ENCODE assay signal across 8 mouse cellular contexts in genomic region chr13:55444937-55445315, GRCm38 (mm10). TPM values are rescaled to one million over a fixed set of nuclear protein-coding genes. Genes with fewer than 3 reads are reported as not detected.
DNase-seq lines count a peak whose midpoint lies in the region; ATAC-seq and TF ChIP-seq lines count a peak whose summit lies in the region.

Grk6 (plus strand) TSS chr13:55445072.

- peak within 1 kb of the TSS; percentile 94 for H3K27ac ChIP-seq in CH12.LX (ENCODE audit: insufficient read depth, low read depth)
- peak within 1 kb of the TSS; percentile 87 for H3K27ac ChIP-seq in forebrain, embryonic 11.5 days (ENCODE audit: low read depth, low read length)
- peak within 1 kb of the TSS; percentile 97 for H3K27ac ChIP-seq in heart, embryonic 16.5 days (ENCODE audit: low read length)
- peak within 1 kb of the TSS; percentile 97 for H3K27ac ChIP-seq in liver, embryonic 15.5 days (replicated peaks)
- peak within 1 kb of the TSS; percentile 84 for H3K27ac ChIP-seq in neural tube, embryonic 12.5 days

- H3K4me1 ChIP-seq in CH12.LX (ENCODE audit: control insufficient read depth in 1 of 2, insufficient read depth in 2 of 2), result peaks cover 24 to 43% of the 10 kb centered on the region in 2 experiments
- peaks cover 8% of the 10 kb centered on the region; the same call in 1 of the 2 replicates for H3K4me1 ChIP-seq in forebrain, embryonic 11.5 days (replicated peaks; ENCODE audit: control insufficient read depth, insufficient read depth, low read length)
- H3K4me1 ChIP-seq in heart, embryonic 16.5 days (ENCODE audit: control insufficient read depth, insufficient read depth, low read length), result peaks cover 39% of the 10 kb centered on the region
- H3K4me1 ChIP-seq in liver, embryonic 15.5 days (replicated peaks), result peaks cover 55% of the 10 kb centered on the region
- peaks cover 29% of the 10 kb centered on the region for H3K4me1 ChIP-seq in neural tube, embryonic 12.5 days

- in situ Hi-C loops in CH12.LX (cut with MboI; ENCODE audit: low pct_ligation_motif_present, low pct_unique_long_range_greater_than_20kb, low sequenced_read_pairs), result no loop called here

- peak within 1 kb of the TSS; percentile 98 for H3K9ac ChIP-seq in CH12.LX (ENCODE audit: insufficient read depth, low read depth)
- H3K9ac ChIP-seq in forebrain, embryonic 11.5 days (ENCODE audit: low read length), result peak within 1 kb of the TSS; percentile 94
- peak within 1 kb of the TSS; percentile 97 for H3K9ac ChIP-seq in heart, embryonic 16.5 days (ENCODE audit: low read length)
- H3K9ac ChIP-seq in liver, embryonic 15.5 days, result peak within 1 kb of the TSS; percentile 96
- H3K9ac ChIP-seq in neural tube, embryonic 12.5 days, result peak within 1 kb of the TSS; percentile 96

- no peaks in the 10 kb centered on the region for H3K9me3 ChIP-seq in CH12.LX (replicated peaks; ENCODE audit: low read length)
- no peaks in the 10 kb centered on the region for H3K9me3 ChIP-seq in forebrain, embryonic 11.5 days (ENCODE audit: control insufficient read depth, low read length)
- H3K9me3 ChIP-seq in heart, embryonic 16.5 days (replicated peaks; ENCODE audit: control insufficient read depth, low read length), result no peaks in the 10 kb centered on the region
- no peaks in the 10 kb centered on the region for H3K9me3 ChIP-seq in liver, embryonic 15.5 days (replicated peaks)
- H3K9me3 ChIP-seq in neural tube, embryonic 12.5 days, result no peaks in the 10 kb centered on the region

- no peaks in the 10 kb centered on the region for H3K27me3 ChIP-seq in CH12.LX (replicated peaks)
- no peaks in the 10 kb centered on the region for H3K27me3 ChIP-seq in forebrain, embryonic 11.5 days (ENCODE audit: control insufficient read depth, insufficient read depth, low read length)
- H3K27me3 ChIP-seq in heart, embryonic 16.5 days (ENCODE audit: control insufficient read depth, insufficient read depth, low read length), result no peaks in the 10 kb centered on the region
- H3K27me3 ChIP-seq in liver, embryonic 15.5 days, result no peaks in the 10 kb centered on the region
- H3K27me3 ChIP-seq in neural tube, embryonic 12.5 days (replicated peaks), result no peaks in the 10 kb centered on the region

- TF ChIP-seq POLR2A in CH12.LX (IDR thresholded peaks at IDR 0.05; ENCODE audit: low read depth, low read length), result no peak

- WGBS in forebrain, embryonic 11.5 days, result under 1% methylated on average over 35 of the region's 35 CpGs
- under 1% methylated on average over 35 of the region's 35 CpGs for WGBS in heart, embryonic 16.5 days
- WGBS in liver, embryonic 15.5 days (ENCODE audit: insufficient replicate concordance), result 1% methylated on average over 35 of the region's 35 CpGs
- WGBS in neural tube, embryonic 12.5 days, result under 1% methylated on average over 35 of the region's 35 CpGs

- DNase-seq in CH12.LX (ENCODE audit: extremely low read depth), result peak; percentile 99
- DNase-seq in c-Kit-positive CD71-positive TER-119-negative erythroid progenitor cells, embryonic 14.5 days (ENCODE audit: low read depth), result peak; percentile 98
- peak; percentile 99 for DNase-seq in forebrain, embryonic 11.5 days (ENCODE audit: low spot score)
- peak; percentile 99 to 100 for DNase-seq in kidney, postnatal 36 days
- peak; percentile 100 for DNase-seq in telencephalon, adult 2 months (ENCODE audit: low read depth, low spot score)

- no peak for TF ChIP-seq RAD21 in CH12.LX (IDR thresholded peaks at IDR 0.05; ENCODE audit: low read depth, low read length)

- peak within 1 kb of the TSS; percentile 93 for H3K4me2 ChIP-seq in CH12.LX (ENCODE audit: insufficient read depth, low read depth, poor library complexity, severe bottlenecking)
- H3K4me2 ChIP-seq in forebrain, embryonic 11.5 days (ENCODE audit: low read depth, low read length, severe bottlenecking), result peak within 1 kb of the TSS; percentile 86
- peak within 1 kb of the TSS; percentile 94 for H3K4me2 ChIP-seq in heart, embryonic 16.5 days (ENCODE audit: low read depth, low read length)
- peak within 1 kb of the TSS; percentile 92 for H3K4me2 ChIP-seq in liver, embryonic 15.5 days
- peak within 1 kb of the TSS; percentile 81 for H3K4me2 ChIP-seq in neural tube, embryonic 12.5 days (replicated peaks)

- ATAC-seq in forebrain, embryonic 11.5 days (replicated peaks; ENCODE audit: low FRiP score), result peak; percentile 96
- ATAC-seq in heart, embryonic 16.5 days (replicated peaks; ENCODE audit: extremely low read depth, insufficient read depth, low FRiP score), result peak; percentile 95
- peak; percentile 89 for ATAC-seq in liver, embryonic 15.5 days (ENCODE audit: insufficient read depth)
- peak; percentile 95 for ATAC-seq in neural tube, embryonic 12.5 days (ENCODE audit: low FRiP score, low read depth)

- TF ChIP-seq EP300 in CH12.LX (IDR thresholded peaks at IDR 0.05; ENCODE audit: low read length), result no peak

- dilution Hi-C loops in CH12.LX (cut with MboI; ENCODE audit: extremely low pct_ligation_motif_present, extremely low pct_unique_long_range_greater_than_20kb, low sequenced_read_pairs), result no loop called here

- peak within 1 kb of the TSS; percentile 65 to 99 (median 80) for H3K4me3 ChIP-seq in CH12.LX (replicated peaks in 1 of 3; ENCODE audit: low read depth in 2 of 3, low read length in 2 of 3, poor library complexity in 1 of 3)
- peak within 1 kb of the TSS; percentile 90 for H3K4me3 ChIP-seq in forebrain, embryonic 11.5 days (ENCODE audit: low read depth, low read length)
- peak within 1 kb of the TSS; percentile 89 for H3K4me3 ChIP-seq in heart, embryonic 16.5 days (ENCODE audit: low read length)
- peak within 1 kb of the TSS; percentile 87 for H3K4me3 ChIP-seq in liver, embryonic 15.5 days (replicated peaks)
- H3K4me3 ChIP-seq in neural tube, embryonic 12.5 days, result peak within 1 kb of the TSS; percentile 84

- no peak for TF ChIP-seq CTCF in CH12.LX (conservative IDR thresholded peaks at IDR 0.05 in 1 of 2, IDR thresholded peaks at IDR 0.05 in 1 of 2; ENCODE audit: low read depth in 2 of 2, low read length in 2 of 2)

- H3K36me3 ChIP-seq in CH12.LX (replicated peaks in 1 of 2; ENCODE audit: control insufficient read depth in 1 of 2, insufficient read depth in 1 of 2, low read length in 1 of 2), result peaks cover 0 to 6% of the 10 kb centered on the region in 2 experiments
- no peaks in the 10 kb centered on the region for H3K36me3 ChIP-seq in forebrain, embryonic 11.5 days (ENCODE audit: control insufficient read depth, insufficient read depth, low read length)
- no peaks in the 10 kb centered on the region; the same call in 1 of the 2 replicates for H3K36me3 ChIP-seq in heart, embryonic 16.5 days (ENCODE audit: control insufficient read depth, insufficient read depth)
- H3K36me3 ChIP-seq in liver, embryonic 15.5 days (replicated peaks), result peaks cover 16% of the 10 kb centered on the region
- H3K36me3 ChIP-seq in neural tube, embryonic 12.5 days, result peaks cover 8% of the 10 kb centered on the region

- H3K79me2 ChIP-seq in CH12.LX (replicated peaks; ENCODE audit: control insufficient read depth, extremely low read depth, insufficient read depth, poor library complexity, severe bottlenecking), result peaks cover 34% of the 10 kb centered on the region

TF ChIP-seq in CH12.LX, 34 proteins besides CTCF, POLR2A, EP300 and RAD21:
- no peak for TF ChIP-seq ZKSCAN1 (IDR thresholded peaks at IDR 0.05; ENCODE audit: borderline replicate concordance, low read depth, low read length)
- TF ChIP-seq CHD2 (IDR thresholded peaks at IDR 0.05; ENCODE audit: low read length), result peak; percentile 93
- no peak for TF ChIP-seq E2F4 (IDR thresholded peaks at IDR 0.05; ENCODE audit: insufficient replicate concordance, low read depth, low read length)
- TF ChIP-seq NRF1 (IDR thresholded peaks at IDR 0.05; ENCODE audit: low read depth, low read length), result no peak

RNA-seq across cellular contexts. Expression of gene Grk6, which starts in this region (rescaled TPM):
- total RNA-seq in CH12.LX (2012; rRNA removed), result 60.1 and 69.9 TPM in 2 replicates
- total RNA-seq in CH12.LX (2014; rRNA removed), result 59.0 and 65.0 TPM in 2 replicates
- polyA plus RNA-seq in CH12.LX (2012; ENCODE audit: insufficient read length, low read depth), result 71.0 and 72.8 TPM in 2 replicates
- polyA plus RNA-seq in forebrain, embryonic 11.5 days (2014; fragmentation: Nextera tagmentation; extraction: Ambion mirVana), result 69.5 and 79.2 TPM in 2 replicates
- polyA plus RNA-seq in heart, embryonic 16.5 days (2015; fragmentation: Nextera tagmentation; extraction: Ambion mirVana), result 11.4 and 19.4 TPM in 2 replicates
- 24.3 and 27.6 TPM in 2 replicates for polyA plus RNA-seq in liver, embryonic 15.5 days (2015; fragmentation: Nextera tagmentation; extraction: Ambion mirVana)
- polyA plus RNA-seq in neural tube, embryonic 12.5 days (2016; fragmentation: Nextera tagmentation; extraction: Ambion mirVana), result 51.8 and 52.4 TPM in 2 replicates

Comparison
In these comparisons a context has a peak if more than half of its experiments do, and no peak if none do; other contexts are left out.
1. Peak in every context shown above with its lines: DNase-seq, ATAC-seq, H3K4me3 ChIP-seq and H3K27ac ChIP-seq.